18 mouse cellular contexts compared by ENCODE assay signal in the genomic region with DNA sequence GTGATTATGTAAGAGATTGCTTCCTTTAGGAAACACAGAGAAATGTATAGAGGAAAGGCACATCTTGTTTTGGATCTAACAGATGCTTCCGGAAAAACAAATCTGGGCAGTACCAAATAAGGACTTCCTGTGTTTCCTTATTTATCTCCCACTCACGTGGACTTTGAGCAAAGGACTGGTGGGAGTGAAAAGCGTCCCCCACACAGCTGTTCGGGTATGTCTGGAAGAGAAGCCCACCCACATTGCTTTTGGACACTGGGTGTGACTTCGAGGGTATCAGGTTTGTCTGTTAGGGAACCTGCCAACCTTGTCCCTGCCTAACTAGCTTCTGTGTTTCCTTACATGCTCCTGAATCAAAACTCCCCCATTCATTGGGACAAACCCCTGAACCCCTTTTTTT. TPM values are rescaled to one million over a fixed set of nuclear protein-coding genes. Genes with fewer than 3 reads are reported as not detected.
DNase-seq lines count a peak whose midpoint lies in the region; ATAC-seq lines count a peak whose summit lies in the region.
"Had no signal": no experiment of that assay in that cellular context is flagged by ENCODE, and none has a peak within 500 bp of the region (broad histone marks: within the 10 kb centered on the region; RNA-seq: fewer than 3 reads in every experiment).

No protein-coding gene starts in this region.

- DNase-seq in frontal cortex, postnatal 10 days (ENCODE audit: low spot score in 2 of 2), result no peak
- DNase-seq in kidney, postnatal 4 days, result peak; percentile 14 to 26
- DNase-seq in kidney, adult 9 months, result no peak
- peak; percentile 20 to 68 for DNase-seq in left cerebral cortex, postnatal 25 days (ENCODE audit: low spot score in 2 of 2)
- no peak for DNase-seq in left cerebral cortex, postnatal 10 days (ENCODE audit: extremely low spot score in 1 of 2, low spot score in 2 of 2)
- DNase-seq in mesoderm, embryonic 11.5 days (ENCODE audit: low read depth, low spot score), result peak; percentile 12
- no peak for DNase-seq in spleen, postnatal 14 days (ENCODE audit: low spot score in 2 of 2)
- DNase-seq: adrenal gland, postnatal 14 days; cerebellum, adult 9-10 months; heart, postnatal 36 days; kidney, adult 18-20 months; liver, postnatal 0 days; thymus, adult 18-20 months; thymus, postnatal 36 days had no signal

- peak; percentile 47; the same call in 1 of the 2 replicates for ATAC-seq in frontal cortex, adult (ENCODE audit: low TSS enrichment)
- ATAC-seq: CD4-positive, CD25-positive, alpha-beta regulatory T cell, adult 4 months; forebrain, embryonic 16.5 days; liver, postnatal 0 days; lung, postnatal 0 days had no signal

- intact Hi-C loops in left cerebral cortex, postnatal 25 days (cut with DNase I), result loop anchor here (2.0 kb wide), 1 partner anchor 92 kb away; no protein-coding TSS in a partner anchor
- intact Hi-C loops in left cerebral cortex, postnatal 10 days (cut with DNase I), result no loop called here

RNA-seq across cellular contexts. Expression of a gene that starts 3.2 kb away (rescaled TPM):
- total RNA-seq in left cerebral cortex, postnatal 25 days (2021), result under 1 TPM; 0.73 to 0.78 TPM
- under 1 TPM; 0.41 to 0.77 TPM for total RNA-seq in left cerebral cortex, postnatal 10 days (2021)

Comparison
In these comparisons a context has a peak if more than half of its experiments do, and no peak if none do; other contexts are left out.
1. DNase-seq: peak in kidney, postnatal 4 days (2 of 2), left cerebral cortex, postnatal 25 days (2 of 2) and mesoderm, embryonic 11.5 days (single experiment); none in frontal cortex, postnatal 10 days (0 of 2), kidney, adult 9 months (single experiment), left cerebral cortex, postnatal 10 days (0 of 2) and spleen, postnatal 14 days (0 of 2).